Mouse (Mus musculus) forebrain, embryonic 15.5 days (tissue): ENCODE measurements at regions not wholly inside any gene's neighbourhood (a gene's known extent, or its start where the extent isn't known, plus 50 kb on each side); places are given as distances from the start of the nearest gene placed in this dataset.

ENCODE experiments used
- ATAC-seq: fragments of 200-750 bp; cut with Nextera tagmentation; replicated peaks from 2 replicates; pipeline ENCODE4 v1.8.0; 2017; ENCODE audit warnings: mild to moderate bottlenecking, moderate TSS enrichment, moderate library complexity
- H3K27ac ChIP-seq: fragments of 300-500 bp; sonication (generic); replicated peaks from 2 replicates; pipeline ENCODE4 v1.5.1; 2015; ENCODE audit warnings: mild to moderate bottlenecking, inconsistent platforms
- H3K27me3 ChIP-seq: fragments of 300-500 bp; sonication (generic); 2 replicates; pipeline ENCODE4 v1.6.1; 2015; ENCODE audit warnings: inconsistent platforms
- H3K36me3 ChIP-seq: fragments of 300-500 bp; sonication (generic); 2 replicates; pipeline ENCODE4 v1.6.1; 2015; ENCODE audit warnings: mild to moderate bottlenecking, inconsistent platforms
- H3K4me1 ChIP-seq: fragments of 300-500 bp; sonication (generic); 2 replicates; pipeline ENCODE4 v1.6.1; 2015; ENCODE audit warnings: inconsistent platforms
- H3K4me2 ChIP-seq: fragments of 300-500 bp; sonication (generic); replicated peaks from 2 replicates; pipeline ENCODE4 v1.6.1; 2015; ENCODE audit warnings: mild to moderate bottlenecking, inconsistent platforms
- H3K4me3 ChIP-seq: fragments of 300-500 bp; sonication (generic); 2 replicates; pipeline ENCODE4 v1.5.1; 2015; ENCODE audit warnings: mild to moderate bottlenecking, inconsistent platforms
- H3K9ac ChIP-seq: fragments of 300-500 bp; sonication (generic); replicated peaks from 2 replicates; pipeline ENCODE4 v1.6.1; 2015; ENCODE audit warnings: mild to moderate bottlenecking, inconsistent platforms
- H3K9me3 ChIP-seq: fragments of 300-500 bp; sonication (generic); 2 replicates; pipeline ENCODE4 v1.6.1; 2016; ENCODE audit warnings: inconsistent platforms
- WGBS: fragments of 180-500 bp; shearing (Covaris S2); methylation state at CpG from one replicate; pipeline ENCODE4 v1.1.7; 2015; ENCODE audit warnings: mixed read lengths; 5-methylcytosine and 5-hydroxymethylcytosine counted together

GRCm38 (mm10) chr5:47185868-47186267, 797.1 kb upstream of the Slit2 start:
- Histone ChIP-seq H3K27ac (no peak overlapping the region), H3K4me2 (no peak overlapping the region), H3K9ac (no peak overlapping the region), H3K4me1 (no peaks in the 10 kb centered on the region), H3K27me3 (no peaks in the 10 kb centered on the region), H3K4me3 (no peak overlapping the region), H3K9me3 (no peaks in the 10 kb centered on the region), H3K36me3 (no peaks in the 10 kb centered on the region)
- 0 out of 2 replicates have a peak, but pooled peaks have one; percentile 46 for ATAC-seq

GRCm38 (mm10) chr5:47202164-47202914, 780.6 kb upstream of the Slit2 start:
- H3K4me1 ChIP-seq: no peaks in the 10 kb centered on the region; the same call in 1 of the 2 replicates
- 0 out of 2 replicates have a peak, but pooled peaks have one; percentile 43 for ATAC-seq
- no peak overlapping the region for H3K4me3 ChIP-seq
- no peak overlapping the region for H3K4me2 ChIP-seq
- no peaks in the 10 kb centered on the region for H3K27me3 ChIP-seq
- 39% methylated on average over 3 of the region's 3 CpGs for WGBS
- no peaks in the 10 kb centered on the region for H3K36me3 ChIP-seq
- H3K27ac ChIP-seq: no peak overlapping the region
- H3K9me3 ChIP-seq: no peaks in the 10 kb centered on the region
- no peak overlapping the region for H3K9ac ChIP-seq

- no peak for ATAC-seq
- 61% methylated on average over 1 of the region's 1 CpGs for WGBS
- H3K27ac ChIP-seq: no peak overlapping the region
These were observed 780.0 kb upstream of the Slit2 start for GRCm38 (mm10) chr5:47202915-47203296.

GRCm38 (mm10) chr5:47210542-47210941, 772.4 kb upstream of the Slit2 start:
- Histone ChIP-seq H3K4me3 (no peak overlapping the region), H3K27ac (no peak overlapping the region), H3K36me3 (no peaks in the 10 kb centered on the region), H3K9ac (no peak overlapping the region), H3K9me3 (no peaks in the 10 kb centered on the region), H3K4me2 (no peak overlapping the region), H3K27me3 (no peaks in the 10 kb centered on the region), H3K4me1 (no peaks in the 10 kb centered on the region)
- WGBS: 9% methylated on average over 1 of the region's 1 CpGs
- ATAC-seq: no peak

More at GRCm38 (mm10) chr5:47202915-47203296, 780.0 kb upstream of the Slit2 start:
- no peaks in the 10 kb centered on the region; the same call in 1 of the 2 replicates for H3K4me1 ChIP-seq
- no peaks in the 10 kb centered on the region for H3K27me3 ChIP-seq
- H3K4me2 ChIP-seq: no peak overlapping the region
- no peaks in the 10 kb centered on the region for H3K36me3 ChIP-seq
- H3K4me3 ChIP-seq: no peak overlapping the region
- no peak overlapping the region for H3K9ac ChIP-seq
- no peaks in the 10 kb centered on the region for H3K9me3 ChIP-seq

- no peak for ATAC-seq
These were observed 767.5 kb upstream of the Slit2 start for GRCm38 (mm10) chr5:47215421-47215820.

GRCm38 (mm10) chr5:47225247-47225646, 757.7 kb upstream of the Slit2 start:
- WGBS: 78% methylated on average over 1 of the region's 1 CpGs
- no peak for ATAC-seq

More at GRCm38 (mm10) chr5:47215421-47215820, 767.5 kb upstream of the Slit2 start:
- Histone ChIP-seq H3K4me1 (no peaks in the 10 kb centered on the region), H3K27me3 (no peaks in the 10 kb centered on the region), H3K4me2 (no peak overlapping the region), H3K27ac (no peak overlapping the region), H3K9ac (no peak overlapping the region), H3K36me3 (no peaks in the 10 kb centered on the region), H3K4me3 (no peak overlapping the region), H3K9me3 (no peaks in the 10 kb centered on the region)

GRCm38 (mm10) chr5:47236094-47236493, 746.8 kb upstream of the Slit2 start:
- no peak overlapping the region for H3K4me3 ChIP-seq
- ATAC-seq: no peak
- H3K9me3 ChIP-seq: no peaks in the 10 kb centered on the region
- peaks cover 3% of the 10 kb centered on the region; the same call in 1 of the 2 replicates for H3K4me1 ChIP-seq
- no peaks in the 10 kb centered on the region for H3K27me3 ChIP-seq
- H3K27ac ChIP-seq: no peak overlapping the region
- no peak overlapping the region for H3K9ac ChIP-seq
- H3K4me2 ChIP-seq: no peak overlapping the region
- H3K36me3 ChIP-seq: no peaks in the 10 kb centered on the region
- WGBS: 75% methylated on average over 1 of the region's 1 CpGs

More at GRCm38 (mm10) chr5:47225247-47225646, 757.7 kb upstream of the Slit2 start:
- Histone ChIP-seq H3K9me3 (no peaks in the 10 kb centered on the region), H3K4me2 (no peak overlapping the region), H3K36me3 (no peaks in the 10 kb centered on the region), H3K9ac (no peak overlapping the region), H3K4me3 (no peak overlapping the region), H3K4me1 (no peaks in the 10 kb centered on the region), H3K27ac (no peak overlapping the region), H3K27me3 (no peaks in the 10 kb centered on the region)

- 56% methylated on average over 2 of the region's 2 CpGs for WGBS
- peaks cover 3% of the 10 kb centered on the region; the same call in 1 of the 2 replicates for H3K4me1 ChIP-seq
- no peaks in the 10 kb centered on the region for H3K36me3 ChIP-seq
- H3K27me3 ChIP-seq: no peaks in the 10 kb centered on the region
- H3K27ac ChIP-seq: no peak overlapping the region
- H3K9ac ChIP-seq: no peak overlapping the region
- no peaks in the 10 kb centered on the region for H3K9me3 ChIP-seq
- no peak overlapping the region for H3K4me2 ChIP-seq
- peak; percentile 80 for ATAC-seq
- no peak overlapping the region for H3K4me3 ChIP-seq
These were observed 742.9 kb upstream of the Slit2 start for GRCm38 (mm10) chr5:47240060-47240459.

- no peak for ATAC-seq
- 77% methylated on average over 7 of the region's 7 CpGs for WGBS
These were observed 742.4 kb upstream of the Slit2 start for GRCm38 (mm10) chr5:47240586-47240985.

GRCm38 (mm10) chr5:47254835-47255369, 728.0 kb upstream of the Slit2 start:
- Histone ChIP-seq H3K36me3 (no peaks in the 10 kb centered on the region), H3K27ac (no peak overlapping the region), H3K4me2 (no peak overlapping the region), H3K9me3 (no peaks in the 10 kb centered on the region), H3K4me1 (no peaks in the 10 kb centered on the region), H3K4me3 (no peak overlapping the region), H3K9ac (no peak overlapping the region), H3K27me3 (no peaks in the 10 kb centered on the region)
- ATAC-seq: no peak

More at GRCm38 (mm10) chr5:47240586-47240985, 742.4 kb upstream of the Slit2 start:
- no peak overlapping the region for H3K4me2 ChIP-seq
- H3K27me3 ChIP-seq: no peaks in the 10 kb centered on the region
- no peak overlapping the region for H3K27ac ChIP-seq
- no peaks in the 10 kb centered on the region for H3K9me3 ChIP-seq
- no peak overlapping the region for H3K9ac ChIP-seq
- no peaks in the 10 kb centered on the region for H3K36me3 ChIP-seq
- H3K4me1 ChIP-seq: peaks cover 3% of the 10 kb centered on the region; the same call in 1 of the 2 replicates
- H3K4me3 ChIP-seq: no peak overlapping the region

- peak; percentile 78 for ATAC-seq
- H3K27ac ChIP-seq: no peak overlapping the region
- WGBS: 32% methylated on average over 5 of the region's 5 CpGs
These were observed 721.1 kb upstream of the Slit2 start for GRCm38 (mm10) chr5:47261658-47262411.

GRCm38 (mm10) chr5:47272642-47273041, 710.3 kb upstream of the Slit2 start:
- Histone ChIP-seq H3K27me3 (no peaks in the 10 kb centered on the region), H3K4me1 (no peaks in the 10 kb centered on the region), H3K27ac (no peak overlapping the region), H3K9me3 (no peaks in the 10 kb centered on the region), H3K9ac (no peak overlapping the region), H3K36me3 (no peaks in the 10 kb centered on the region), H3K4me3 (no peak overlapping the region), H3K4me2 (no peak overlapping the region)
- ATAC-seq: no peak
- 77% methylated on average over 3 of the region's 3 CpGs for WGBS

More at GRCm38 (mm10) chr5:47261658-47262411, 721.1 kb upstream of the Slit2 start:
- H3K4me3 ChIP-seq: no peak overlapping the region
- H3K27me3 ChIP-seq: no peaks in the 10 kb centered on the region
- H3K4me2 ChIP-seq: no peak overlapping the region
- H3K9ac ChIP-seq: no peak overlapping the region
- H3K4me1 ChIP-seq: peaks cover 6% of the 10 kb centered on the region; the same call in 1 of the 2 replicates
- H3K9me3 ChIP-seq: no peaks in the 10 kb centered on the region
- no peaks in the 10 kb centered on the region for H3K36me3 ChIP-seq
